Mouse (Mus musculus): ENCODE data around the gene Gm14744. TPM values are rescaled to one million over a fixed set of nuclear protein-coding genes. Genes with fewer than 3 reads are reported as not detected.

Gm14744 gene
- 4.2 TPM for polyA plus RNA-seq (2014; fragmentation: Illumina TruSeq; extraction: RNeasy Lipid Tissue Mini Kit (QIAGEN cat#74804); ENCODE audit: low read depth, low replicate concordance)

GRCm38 (mm10) chrX:77864458-77864857 lies at the start of gene Gm14744:
Gm14744 (plus strand) TSS chrX:77864758.

GRCm38 (mm10) chrX:77853523-77853922 lies 11.0 kb upstream of the Gm14744 start, which contains the start of gene Pbsn:
Pbsn (minus strand) TSS chrX:77853623.

Other genes starting within 250 kb of the Gm14744 start
- gene Prkx, start 68.5 kb upstream of the Gm14744 start, polyA plus RNA-seq (2014; fragmentation: Illumina TruSeq; extraction: RNeasy Lipid Tissue Mini Kit (QIAGEN cat#74804); ENCODE audit: low read depth, low replicate concordance), result 16.2 TPM
- gene Pbsn, start 11.1 kb upstream of the Gm14744 start, polyA plus RNA-seq (2014; fragmentation: Illumina TruSeq; extraction: RNeasy Lipid Tissue Mini Kit (QIAGEN cat#74804); ENCODE audit: low read depth, low replicate concordance), result not detected
- gene 5430402E10Rik, start 60.3 kb downstream of the Gm14744 start, polyA plus RNA-seq (2014; fragmentation: Illumina TruSeq; extraction: RNeasy Lipid Tissue Mini Kit (QIAGEN cat#74804); ENCODE audit: low read depth, low replicate concordance), result 0.88 TPM
- not detected for gene Obp1a, start 226.6 kb downstream of the Gm14744 start, polyA plus RNA-seq (2014; fragmentation: Illumina TruSeq; extraction: RNeasy Lipid Tissue Mini Kit (QIAGEN cat#74804); ENCODE audit: low read depth, low replicate concordance)